Mouse (Mus musculus): ENCODE results near the gene Ide.

- no peak for TF ChIP-seq CTCF (IDR thresholded peaks at IDR 0.05; ENCODE audit: low read depth)
- no peak for TF ChIP-seq EP300 (IDR thresholded peaks at IDR 0.05; ENCODE audit: low read depth)
Observed at GRCm38 (mm10) chr19:37333357-37333756, 4.3 kb downstream of the Ide start.
